Mouse (Mus musculus) urinary bladder, postnatal 14 days (tissue): ENCODE data around the gene Kif18b.
A peak's percentile ranks its signal among the peaks of the same experiment; 100 is the strongest.

ENCODE experiments used
- DNase-seq: peaks from one replicate; pipeline ENCODE4 v3.0.0; 2021; ENCODE audit warnings: low spot score

Gene Kif18b

DNA sequence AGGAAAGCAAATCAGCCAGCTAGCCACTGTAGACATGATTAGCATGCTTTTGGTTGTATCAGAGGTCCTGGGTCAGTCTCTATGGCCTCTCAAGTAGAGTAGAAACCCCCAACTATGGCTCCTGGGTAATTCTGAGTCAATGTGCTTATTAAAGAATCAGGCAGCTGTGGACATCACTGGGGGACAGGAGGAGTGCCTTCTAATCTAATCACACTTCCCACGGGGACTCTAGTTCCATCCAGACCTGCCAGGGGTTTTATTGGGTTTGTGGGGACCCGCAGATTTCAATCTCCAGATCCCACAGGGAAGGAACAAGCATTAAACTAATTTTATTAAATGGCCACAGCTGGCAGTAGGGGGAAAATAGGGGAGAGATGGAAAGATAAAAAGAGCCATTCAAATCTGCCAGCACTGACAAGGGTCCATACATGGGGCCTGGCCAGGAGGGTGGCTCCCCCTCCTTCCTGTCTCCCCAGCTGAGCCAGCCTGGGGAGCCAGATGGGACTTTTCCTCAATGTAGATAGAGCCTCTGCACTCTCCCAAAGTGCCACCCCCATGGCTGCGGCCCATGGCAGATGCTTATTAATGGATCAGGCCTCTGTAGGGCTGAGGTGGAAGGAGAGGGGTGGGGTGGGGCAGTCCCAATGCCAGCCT, 12.7 kb upstream of the Kif18b start:
- no peak for DNase-seq

GRCm38 (mm10) chr11:102936272-102936671, 11.3 kb upstream of the Kif18b start:
- no peak for DNase-seq

DNA sequence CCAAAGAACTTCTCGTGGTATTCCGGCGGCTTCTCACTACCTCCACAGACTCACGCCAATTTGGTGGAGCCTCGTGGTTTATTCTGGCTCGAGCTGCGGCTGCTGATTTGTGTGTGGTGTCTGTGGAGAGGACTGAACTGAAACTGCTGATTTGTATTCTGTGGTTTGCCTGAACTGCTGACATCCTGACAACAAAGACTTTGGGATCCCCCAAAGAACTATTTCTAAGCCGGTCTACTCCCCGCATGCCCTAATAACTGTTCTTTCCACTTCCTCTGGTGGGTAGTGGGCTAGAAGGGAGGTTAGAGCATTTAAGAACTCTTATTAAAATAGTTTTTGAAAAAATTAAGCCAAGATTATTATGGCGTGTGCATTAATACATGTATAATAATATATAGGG, 5.7 kb upstream of the Kif18b start:
- DNase-seq: no peak

- DNase-seq: peak; percentile 23
These were observed 410 bp upstream of the Kif18b start for GRCm38 (mm10) chr11:102925351-102925717.

DNA sequence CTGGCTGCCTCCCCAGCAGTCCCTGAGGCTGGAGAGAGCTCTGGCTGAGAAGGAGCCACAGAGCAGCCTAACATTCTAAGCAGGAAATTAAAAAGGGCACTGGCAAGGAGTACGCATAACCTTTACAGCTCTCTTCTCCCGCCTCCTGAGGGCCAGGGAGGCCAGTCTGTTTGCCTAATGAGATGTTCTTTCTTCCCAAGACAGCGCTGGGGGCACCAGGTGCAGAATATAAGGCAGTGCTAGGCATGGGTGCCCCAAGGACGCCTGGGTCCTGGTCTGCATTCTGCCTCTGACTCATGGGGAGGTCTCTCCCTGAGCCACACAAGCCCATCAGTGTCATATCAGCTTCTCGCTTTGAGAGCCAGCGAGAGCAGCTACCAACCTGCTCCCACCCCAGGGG, 3.4 kb downstream of the Kif18b start:
- DNase-seq: no peak

DNA sequence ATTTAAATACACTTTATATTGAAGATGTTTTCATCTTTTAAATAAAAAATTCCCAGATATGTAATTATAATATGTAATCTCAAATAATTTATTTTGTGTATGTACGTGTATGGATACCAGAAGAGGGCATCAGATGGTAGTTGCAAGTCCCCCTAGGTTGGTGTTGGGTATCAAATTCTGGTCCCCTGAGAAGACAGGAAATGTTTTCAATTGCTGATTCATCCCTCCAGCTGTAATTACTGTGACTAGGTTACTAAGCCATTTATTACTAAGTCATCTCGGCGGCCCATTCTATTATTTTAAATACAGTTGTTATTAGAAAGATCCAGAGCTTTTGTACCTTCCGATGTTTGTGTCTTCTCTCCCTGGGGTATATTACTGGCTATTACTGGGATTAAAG, 6.8 kb downstream of the Kif18b start:
- DNase-seq: no peak

- DNase-seq: no peak
These were observed 9.5 kb downstream of the Kif18b start for GRCm38 (mm10) chr11:102915380-102915779.

DNA sequence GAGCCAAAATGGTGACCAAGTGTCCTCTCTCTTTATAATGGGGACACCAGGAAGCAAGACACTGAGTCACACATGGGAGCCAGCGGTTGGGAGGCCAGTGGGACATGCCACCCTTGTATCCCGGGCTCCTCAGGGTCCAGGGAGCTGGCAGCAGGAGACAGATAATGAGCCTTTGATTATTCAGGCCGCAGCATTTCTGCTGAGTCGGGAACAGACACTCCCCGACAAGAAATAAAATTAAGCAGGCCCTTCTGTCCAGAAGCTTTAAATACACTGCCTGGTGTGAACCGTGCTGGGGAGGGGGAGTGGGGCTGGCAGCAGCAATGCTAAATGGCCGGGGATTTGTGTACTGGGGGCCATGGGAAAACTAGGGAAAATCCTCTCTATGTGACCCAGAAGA, 13.5 kb downstream of the Kif18b start:
- DNase-seq: no peak

DNA sequence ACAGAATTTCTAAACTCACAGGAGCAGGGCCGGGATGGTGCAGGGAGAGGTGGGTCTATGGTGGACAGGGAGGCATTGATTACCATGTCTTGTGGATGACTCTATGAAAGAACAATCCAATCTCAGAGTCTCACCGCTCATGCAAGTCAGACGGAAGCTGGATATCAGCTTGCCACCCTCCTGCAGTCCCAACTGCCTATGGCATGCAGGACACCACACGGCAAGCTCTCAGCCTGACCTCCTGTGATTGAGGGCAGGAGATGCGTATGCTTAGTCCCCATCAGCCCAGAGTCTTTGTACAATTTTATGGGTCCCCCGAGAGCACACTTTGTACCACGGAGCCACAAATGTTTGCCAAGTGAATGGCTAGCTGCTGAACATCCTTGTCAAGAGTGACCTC, 21.3 kb downstream of the Kif18b start:
- DNase-seq: no peak

DNA sequence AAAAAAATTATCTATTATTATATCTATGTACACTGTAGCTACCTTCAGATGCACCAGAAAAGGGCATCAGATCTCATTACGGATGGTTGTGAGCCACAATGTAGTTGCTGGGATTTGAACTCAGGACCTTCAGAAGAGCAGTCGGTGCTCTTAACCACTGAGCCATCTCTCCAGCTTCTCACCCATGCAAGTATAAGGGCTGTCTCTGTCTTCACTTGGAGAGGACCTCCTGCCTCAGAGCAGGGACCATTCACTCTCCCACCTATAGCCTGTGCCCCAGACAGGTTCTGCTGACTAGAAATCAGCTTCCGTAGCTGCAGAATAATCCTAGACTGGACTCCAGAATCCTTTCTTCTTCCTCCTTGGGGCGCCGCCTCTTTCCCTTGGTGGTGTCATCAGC, 22.8 kb downstream of the Kif18b start:
- no peak for DNase-seq

- no peak for DNase-seq
These were observed 23.7 kb downstream of the Kif18b start for GRCm38 (mm10) chr11:102901199-102901598.

DNA sequence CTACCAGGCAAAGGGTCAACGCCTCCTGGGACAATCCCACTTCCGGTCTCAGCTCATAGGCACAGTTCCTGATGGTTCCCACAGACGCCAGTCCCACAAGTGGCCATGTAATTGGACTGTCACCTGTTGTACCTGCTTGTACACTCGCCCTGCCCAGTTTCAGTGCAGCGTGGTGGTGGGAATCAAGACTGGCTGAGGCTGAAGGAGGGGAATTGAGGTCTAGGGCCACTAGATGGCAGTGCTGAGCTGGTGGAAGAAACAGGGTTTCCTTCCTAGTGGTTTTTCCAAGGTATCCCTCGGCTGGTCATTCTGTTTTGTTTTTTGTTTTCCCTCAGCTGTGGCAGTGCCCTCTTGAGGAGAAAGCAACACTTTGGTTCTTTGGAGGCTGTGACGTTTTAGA, 24.2 kb downstream of the Kif18b start, which contains the start of gene Gfap:
Gfap (minus strand) TSS at position 150 of the 400 bp plus-strand sequence.
- DNase-seq: peak; percentile 86

DNA sequence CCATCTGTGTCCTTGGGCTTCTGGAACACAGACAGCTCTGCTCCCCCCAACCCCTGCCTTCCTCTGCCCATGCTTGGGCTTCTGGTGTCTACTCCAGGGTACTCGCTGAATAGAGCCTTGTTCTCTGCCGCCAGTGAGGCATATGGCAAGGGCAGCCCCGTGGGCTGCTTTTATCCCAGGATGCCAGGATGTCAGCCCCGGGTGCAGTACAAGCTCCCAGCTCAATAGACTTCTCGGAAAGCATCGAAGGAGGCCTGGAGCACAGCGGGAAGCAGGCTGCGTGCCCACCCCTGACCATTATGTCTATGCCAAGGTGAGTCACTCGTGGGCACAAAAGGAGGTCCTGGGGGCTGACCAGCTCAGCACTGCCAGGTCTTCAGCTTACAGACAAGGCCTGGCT, 26.5 kb downstream of the Kif18b start:
- DNase-seq: no peak

- DNase-seq: no peak
These were observed 28.3 kb downstream of the Kif18b start for GRCm38 (mm10) chr11:102896641-102897040.

DNA sequence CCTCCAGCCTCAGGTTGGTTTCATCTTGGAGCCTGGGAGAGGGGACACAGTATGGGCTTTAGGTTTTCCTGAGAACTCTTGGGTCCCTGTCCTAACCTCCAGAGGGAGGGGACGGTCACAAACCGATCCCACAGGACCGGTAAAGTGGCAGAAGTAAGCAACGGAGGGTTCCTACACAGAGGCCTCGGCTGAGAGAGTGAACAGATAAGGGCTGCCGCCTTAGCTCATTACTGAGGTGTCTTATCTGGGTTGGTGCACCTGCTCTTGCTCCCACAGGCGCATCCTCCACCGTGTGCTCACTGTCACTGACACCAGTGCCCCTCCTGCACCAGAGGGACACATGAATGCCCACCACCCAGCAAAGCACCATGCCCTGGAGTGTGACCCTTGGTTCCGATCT, 29.1 kb downstream of the Kif18b start:
- DNase-seq: no peak

DNA sequence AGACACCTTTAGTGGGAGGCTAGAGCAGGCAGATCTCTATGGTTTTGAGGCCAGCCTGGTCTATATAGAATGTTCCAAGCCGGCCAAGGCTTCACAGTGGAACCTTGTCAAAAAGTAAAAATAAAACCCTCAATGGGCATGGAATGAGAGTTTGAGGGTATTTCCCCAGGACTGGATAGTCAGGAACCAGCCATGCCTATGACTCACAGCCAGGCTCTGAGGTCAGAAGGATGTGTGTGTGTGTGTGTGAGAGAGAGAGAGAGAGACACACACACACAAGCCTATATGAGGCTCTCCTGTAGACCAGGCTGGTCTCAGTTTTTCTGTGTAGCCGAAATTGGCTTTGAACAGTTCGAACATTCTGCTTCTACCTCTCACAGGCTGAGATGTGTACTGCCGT, 30.2 kb downstream of the Kif18b start:
- DNase-seq: no peak

DNA sequence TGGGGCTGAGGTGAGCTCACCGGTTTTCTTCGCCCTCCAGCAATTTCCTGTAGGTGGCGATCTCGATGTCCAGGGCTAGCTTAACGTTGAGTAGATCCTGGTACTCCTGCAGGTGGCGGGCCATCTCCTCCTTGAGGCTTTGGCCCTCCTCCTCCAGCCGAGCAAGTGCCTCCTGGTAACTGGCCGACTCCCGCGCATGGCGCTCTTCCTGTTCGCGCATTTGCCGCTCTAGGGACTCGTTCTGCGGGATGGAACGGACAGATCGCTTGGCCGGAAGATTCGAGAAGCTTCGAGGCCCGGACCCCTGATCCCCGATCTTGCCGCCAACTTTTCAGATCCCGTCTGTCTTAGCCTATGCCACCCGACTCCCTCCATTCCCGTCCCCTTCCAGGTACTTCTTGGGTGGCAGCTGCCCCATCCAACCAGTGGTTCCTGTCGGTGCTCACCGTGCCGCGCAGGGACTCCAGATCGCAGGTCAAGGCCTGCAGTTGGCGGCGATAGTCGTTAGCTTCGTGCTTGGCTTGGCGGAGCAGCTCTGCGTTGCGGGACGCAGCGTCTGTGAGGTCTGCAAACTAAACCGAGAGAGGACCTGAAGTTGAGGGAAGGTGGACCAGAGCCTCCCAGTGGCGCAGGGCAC, 31.8 kb downstream of the Kif18b start:
- peak; percentile 85 for DNase-seq

GRCm38 (mm10) chr11:102890096-102890495, 34.8 kb downstream of the Kif18b start:
- no peak for DNase-seq

DNA sequence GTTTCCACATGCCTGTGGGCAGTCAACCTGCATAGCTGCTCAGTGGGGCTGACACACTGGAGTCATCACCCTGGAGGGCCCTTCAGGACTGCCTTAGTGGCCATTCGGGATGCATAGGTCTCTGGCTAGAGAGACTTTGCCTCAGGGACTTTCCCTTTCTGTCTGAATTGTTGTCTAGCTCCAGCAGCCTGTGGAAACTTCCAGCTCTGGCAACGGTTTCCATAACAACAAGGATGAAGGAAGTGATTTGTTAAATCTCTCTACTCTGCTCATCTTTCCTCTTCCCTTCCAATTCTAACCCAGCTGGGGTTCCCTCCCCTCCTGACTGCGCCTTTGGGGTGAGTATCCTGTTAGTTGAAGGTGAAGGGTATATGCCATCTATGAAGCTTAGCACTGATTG, 36.8 kb downstream of the Kif18b start:
- no peak for DNase-seq

- no peak for DNase-seq
These were observed 37.5 kb downstream of the Kif18b start for GRCm38 (mm10) chr11:102887433-102887832.

GRCm38 (mm10) chr11:102884616-102885219, 40.2 kb downstream of the Kif18b start, which contains the start of gene Fam187a:
Fam187a (plus strand) TSS chr11:102885169.
- no peak for DNase-seq

GRCm38 (mm10) chr11:102881314-102882198, 43.4 kb downstream of the Kif18b start:
- DNase-seq: no peak
